Mouse (Mus musculus): ENCODE measurements around the gene Shisa4. TPM values are rescaled to one million over a fixed set of nuclear protein-coding genes. Genes with fewer than 3 reads are reported as not detected.

Shisa4 gene
- total RNA-seq, 2 experiments from 2014 or later: 3.1 to 3.4 TPM

Other genes with a start within 250 kb of the Shisa4 start
- gene Ptpn7, start 242.5 kb downstream of the Shisa4 start, total RNA-seq (2021): under 1 TPM; 0.44 to 0.50 TPM
- 10 to 100 TPM; 17.9 to 20.3 TPM for gene Arl8a, start 228.4 kb downstream of the Shisa4 start, total RNA-seq (2021)
- 1 to 10 TPM in 1 of 2 experiments, under 1 TPM in 1; 0.81 to 1.1 TPM for gene Gpr37l1, start 207.6 kb downstream of the Shisa4 start, total RNA-seq (2021)
- not detected for gene Elf3, start 116.7 kb downstream of the Shisa4 start, total RNA-seq (2021)
- 10 to 100 TPM; 22.1 TPM for gene Rnpep, start 91.2 kb downstream of the Shisa4 start, total RNA-seq (2021)
- gene Timm17a, start 61.5 kb downstream of the Shisa4 start, total RNA-seq (2021): 100 to 1,000 TPM; 391 to 392 TPM
- 1 to 10 TPM; 2.7 to 3.8 TPM for gene Lmod1, start 50.4 kb downstream of the Shisa4 start, total RNA-seq (2021)
- 10 to 100 TPM; 32.2 to 36.0 TPM for gene Ipo9, start 55.3 kb upstream of the Shisa4 start, total RNA-seq (2021)
- gene Nav1, start 232.1 kb upstream of the Shisa4 start, total RNA-seq (2021): 10 to 100 TPM; 19.6 to 19.8 TPM